ENCODE assay signal across 1 mouse cellular context in genomic region chrX:101222796-101223162, GRCm38 (mm10).
TF ChIP-seq lines count a peak whose summit lies in the region.

No protein-coding gene starts in this region.

TF ChIP-seq in CH12.LX, 34 proteins besides CTCF, POLR2A, EP300 and RAD21:
- TF ChIP-seq KAT2A (IDR thresholded peaks at IDR 0.05; ENCODE audit: insufficient replicate concordance, low read length) (no peak), SIN3A (IDR thresholded peaks at IDR 0.05; ENCODE audit: low read length) (peak; percentile 62)
